Mouse (Mus musculus): Measurements from ENCODE around the gene Clip4.

GRCm38 (mm10) chr17:71823622-71824306 is 55.5 kb downstream of the Clip4 start:
- TF ChIP-seq CTCF (IDR thresholded peaks at IDR 0.05; ENCODE audit: low read depth, low read length) (no peak), POLR2A (IDR thresholded peaks at IDR 0.05; ENCODE audit: borderline replicate concordance, low read depth, low read length) (no peak)

All from bone marrow macrophage, adult 2 months (primary cell).